Mouse (Mus musculus) right cerebral cortex, adult 18-20 months (tissue): Measurements from ENCODE around the gene Tgfbr3.
A peak's percentile ranks its signal among the peaks of the same experiment; 100 is the strongest.

Source experiments
- DNase-seq: peaks from one replicate; pipeline ENCODE4 v3.0.0; 2022; ENCODE audit warnings: mixed read lengths

The Tgfbr3 gene

DNA sequence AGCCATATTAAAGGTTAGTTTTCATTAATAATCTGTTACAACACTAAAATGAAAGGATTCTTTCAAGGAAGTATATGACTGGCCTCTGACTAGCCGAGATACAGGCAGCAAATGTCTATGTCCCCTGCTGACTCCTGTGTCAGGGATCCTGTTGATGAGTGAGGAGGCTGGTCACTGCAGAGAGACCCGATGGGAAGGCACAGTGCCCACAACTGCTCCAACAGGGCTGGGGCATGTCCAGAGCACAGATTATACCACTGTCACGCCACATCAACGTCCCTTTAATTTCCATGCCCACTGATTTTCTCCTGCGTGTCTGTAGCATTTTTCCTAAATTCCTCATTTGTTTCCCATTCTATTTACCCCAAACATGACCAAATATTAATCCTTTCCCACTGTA, 146.0 kb downstream of the Tgfbr3 start:
- no peak for DNase-seq

DNA sequence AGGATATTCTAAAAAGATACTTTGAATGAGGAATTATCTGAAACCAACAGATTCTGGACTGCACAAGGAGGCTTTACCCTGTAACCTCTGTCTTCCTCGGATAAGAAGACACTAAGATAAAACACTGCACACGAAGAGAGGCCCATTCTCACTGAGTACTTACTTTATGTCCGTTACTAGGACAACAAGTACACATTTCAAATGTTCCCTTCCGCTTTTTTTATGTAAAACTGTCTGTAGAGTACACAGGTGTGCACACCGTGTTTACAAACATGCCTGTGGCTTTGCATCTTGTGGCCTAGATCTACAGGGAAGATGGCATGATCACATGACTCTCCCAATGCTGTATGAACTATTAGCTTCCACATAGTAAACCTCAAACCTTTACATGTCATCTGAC, 146.6 kb downstream of the Tgfbr3 start:
- DNase-seq, result no peak

DNA sequence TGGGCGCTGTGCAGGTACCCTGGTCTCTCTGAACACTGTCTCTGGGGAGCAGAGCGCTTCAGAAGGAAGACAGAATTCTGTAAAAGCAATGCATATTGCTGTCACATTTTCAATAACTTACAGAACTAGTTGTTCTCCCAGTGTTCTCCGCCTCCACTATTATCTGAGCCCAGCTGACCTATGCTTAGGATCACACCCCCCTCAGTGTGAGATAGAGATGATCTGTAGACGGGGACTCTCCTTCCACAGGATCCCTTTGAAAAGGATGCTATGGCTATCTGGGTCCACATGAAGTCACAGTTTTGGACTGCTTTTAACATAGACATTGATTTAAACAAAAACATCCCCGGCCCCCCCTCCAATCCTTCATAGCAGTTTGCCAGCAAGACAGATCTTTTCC, 148.1 kb downstream of the Tgfbr3 start:
- DNase-seq, result no peak

DNA sequence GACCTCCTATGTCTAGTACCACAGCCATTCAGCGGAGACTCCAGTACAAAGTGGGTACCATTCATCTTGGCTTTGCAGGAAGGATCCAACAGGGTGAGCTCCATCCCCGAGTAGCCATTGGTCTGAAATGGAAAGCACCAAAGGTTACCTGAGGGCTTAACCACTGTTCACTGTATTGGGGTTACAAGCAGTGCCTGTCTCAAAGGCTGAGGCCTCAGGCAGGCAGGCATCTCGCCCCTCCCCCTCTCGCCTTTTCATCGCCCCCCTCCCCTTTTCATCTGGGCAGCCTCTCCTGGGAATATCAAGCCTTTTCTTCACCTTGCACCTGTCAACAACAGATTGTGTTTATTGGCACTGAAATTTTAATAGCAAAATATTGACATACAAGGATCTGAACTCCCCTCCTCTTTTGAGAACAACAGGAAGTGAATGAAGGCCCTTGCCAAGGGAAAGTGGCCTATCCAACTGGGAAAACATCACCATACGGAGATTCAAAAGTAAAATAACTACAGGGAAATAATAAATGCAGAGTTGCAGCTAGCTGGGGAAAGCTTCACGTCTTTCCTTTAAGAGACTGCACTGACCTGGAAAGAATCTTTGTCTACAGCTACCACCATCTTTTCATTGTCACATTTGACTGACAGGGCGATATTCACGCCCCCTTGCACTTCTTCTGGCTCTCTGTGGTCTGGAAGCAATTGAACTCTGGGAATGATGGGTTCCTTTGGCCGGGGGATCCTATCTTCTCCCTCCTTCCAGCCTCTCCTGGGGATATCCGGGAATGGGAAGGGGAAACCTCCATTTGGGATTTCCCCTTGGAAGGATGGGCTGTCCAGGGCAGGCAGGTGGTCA, 149.4 kb downstream of the Tgfbr3 start:
- DNase-seq, result no peak

DNA sequence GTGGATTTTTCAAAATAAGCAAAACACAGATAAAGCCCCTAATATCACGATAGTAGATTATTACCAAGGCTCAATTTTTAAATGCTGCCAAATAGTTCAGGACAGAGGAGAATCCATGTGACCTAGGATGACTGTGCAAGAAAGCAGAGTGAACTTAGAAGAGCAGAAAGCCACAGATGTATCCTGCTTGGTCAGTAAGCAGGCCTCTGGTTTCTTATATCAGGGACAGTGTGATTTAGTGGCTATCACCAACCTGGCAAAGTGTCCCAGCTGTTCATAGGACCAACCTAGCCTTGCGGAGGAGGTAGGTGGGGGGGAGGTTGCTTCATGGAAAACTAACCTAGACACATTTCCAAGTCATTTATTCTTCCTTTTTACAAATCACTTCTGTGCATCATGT, 156.1 kb downstream of the Tgfbr3 start:
- no peak for DNase-seq

DNA sequence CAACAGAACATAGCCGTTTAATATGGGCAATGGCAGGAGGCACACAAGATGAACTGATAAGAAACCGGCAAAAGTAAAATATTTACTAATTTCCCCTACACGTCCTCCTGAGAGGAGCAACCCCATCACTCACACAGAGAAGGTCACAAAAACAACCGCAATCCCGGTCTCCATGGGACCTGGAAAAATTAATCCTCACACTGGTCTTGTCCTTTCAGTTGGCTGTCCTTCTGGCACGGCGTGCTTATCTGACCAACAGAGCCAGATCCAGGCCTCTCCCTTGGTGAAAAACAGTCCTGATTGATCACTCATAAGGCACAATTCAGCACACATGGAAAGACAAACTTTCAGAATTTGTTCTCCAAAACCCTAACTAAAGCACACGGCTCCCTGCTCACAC, 157.2 kb downstream of the Tgfbr3 start:
- DNase-seq, result no peak

DNA sequence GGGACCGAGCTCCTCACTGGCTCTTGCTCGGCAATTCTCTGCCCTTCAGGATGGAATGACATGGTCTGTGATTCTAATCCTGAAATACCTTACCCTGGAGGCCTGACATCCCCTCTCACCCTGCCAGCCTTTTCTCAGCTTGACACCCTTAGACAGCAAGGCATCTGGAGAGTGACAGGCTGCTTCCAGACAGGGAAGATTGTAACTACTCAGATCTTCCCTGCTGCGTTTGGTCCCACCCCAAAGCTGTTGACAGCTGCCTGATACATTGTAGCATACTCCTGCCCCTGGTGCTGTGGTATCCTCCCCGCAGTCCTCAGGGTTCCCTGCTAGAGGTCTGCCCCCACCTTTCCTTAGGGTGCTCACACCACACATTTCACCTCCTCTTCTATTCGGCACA, 160.1 kb downstream of the Tgfbr3 start:
- no peak for DNase-seq

DNA sequence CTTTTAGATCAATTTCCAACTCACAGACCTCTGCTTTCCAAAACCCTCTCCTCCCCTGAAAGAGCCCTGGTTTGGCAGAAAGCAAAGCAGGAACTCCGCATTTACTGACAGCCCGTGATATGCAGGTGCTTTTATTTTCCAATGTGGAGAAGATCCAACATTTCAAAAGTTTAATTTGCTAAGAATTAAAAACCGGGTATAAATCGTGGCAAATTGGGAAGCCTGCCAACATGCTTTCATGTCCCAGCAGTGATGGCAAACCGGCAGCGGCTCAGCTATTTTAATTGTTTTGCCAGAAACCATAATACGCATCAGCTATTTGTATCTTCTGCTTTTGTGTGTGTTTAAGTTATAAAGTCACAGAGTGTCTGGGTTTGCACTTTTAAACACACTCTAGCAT, 162.9 kb downstream of the Tgfbr3 start:
- DNase-seq, result no peak

DNA sequence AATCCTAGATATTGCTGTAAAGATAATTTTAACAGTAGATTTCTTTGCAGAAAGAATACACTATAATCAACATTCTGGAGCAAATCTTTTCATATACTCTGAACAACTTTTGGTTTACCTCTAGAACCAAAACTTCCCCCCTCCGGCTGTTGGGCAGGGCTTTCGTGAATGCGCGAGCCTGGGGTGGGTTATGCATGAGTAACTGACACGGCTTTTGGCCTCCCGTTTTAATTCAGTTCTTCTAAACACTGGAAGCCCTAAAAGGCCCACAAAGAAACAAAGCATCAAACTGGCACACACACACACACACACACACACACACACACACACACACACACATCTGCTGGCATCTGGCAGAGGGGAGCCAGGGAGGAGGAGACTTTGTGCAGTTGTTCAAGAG, 164.3 kb downstream of the Tgfbr3 start:
- no peak for DNase-seq

DNA sequence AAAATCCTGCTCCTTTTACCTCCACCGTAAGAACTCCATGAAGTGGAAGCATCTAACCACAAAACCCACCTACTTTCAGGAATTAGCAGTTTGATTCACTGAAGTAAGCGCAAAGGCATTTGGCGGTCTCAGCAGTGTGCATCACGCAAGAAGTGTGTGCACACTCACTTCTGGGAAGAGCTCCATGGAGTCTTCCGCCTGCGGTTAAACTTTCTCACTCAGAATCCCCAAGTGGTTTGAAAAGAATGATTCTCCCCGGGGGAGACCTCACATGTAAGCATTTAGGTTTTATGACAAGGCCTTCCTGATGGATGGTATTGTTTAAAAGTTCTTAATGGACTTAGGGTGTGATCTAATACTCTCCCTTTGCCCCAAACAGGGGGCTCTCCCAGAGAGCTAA, 164.9 kb downstream of the Tgfbr3 start:
- DNase-seq, result no peak

DNA sequence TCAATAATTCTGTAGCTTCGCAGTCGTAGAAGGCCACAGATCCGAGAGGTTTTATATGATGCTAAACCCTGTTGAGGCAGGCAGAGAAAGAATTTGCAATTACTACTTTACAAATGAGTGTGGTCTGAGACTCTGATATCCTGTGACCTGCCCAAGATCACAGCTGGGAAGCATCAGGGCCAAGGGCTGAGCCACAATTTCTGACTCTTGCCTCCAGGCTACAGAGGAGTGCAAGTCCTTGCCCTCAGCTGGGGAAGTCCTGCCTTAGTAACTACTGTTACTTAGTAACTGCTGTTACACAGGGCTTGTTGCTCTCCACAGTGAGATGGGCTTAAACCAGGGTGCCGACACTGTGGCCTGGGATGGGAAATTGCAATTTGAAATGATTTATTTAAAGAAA, 166.8 kb downstream of the Tgfbr3 start:
- DNase-seq, result no peak

DNA sequence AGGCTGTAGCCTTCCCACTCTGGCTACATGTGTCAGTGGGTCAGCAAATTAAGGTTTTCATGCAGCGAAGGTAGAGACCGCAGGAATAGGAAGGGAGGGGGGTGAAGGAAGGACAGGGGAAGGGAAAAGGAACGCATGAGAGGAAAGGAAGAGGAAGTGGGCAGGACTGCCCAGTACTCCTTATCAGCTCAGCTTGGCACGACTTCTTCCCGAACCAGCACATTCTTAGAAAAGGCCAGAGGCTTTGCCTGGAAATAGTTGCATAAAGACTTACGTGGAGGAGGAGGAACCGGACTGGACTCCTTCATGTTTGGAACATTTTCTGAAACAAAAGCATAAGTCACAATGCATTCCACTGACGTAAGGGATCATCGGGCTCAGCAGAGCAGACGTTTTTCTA, 168.3 kb downstream of the Tgfbr3 start:
- DNase-seq, result no peak

DNA sequence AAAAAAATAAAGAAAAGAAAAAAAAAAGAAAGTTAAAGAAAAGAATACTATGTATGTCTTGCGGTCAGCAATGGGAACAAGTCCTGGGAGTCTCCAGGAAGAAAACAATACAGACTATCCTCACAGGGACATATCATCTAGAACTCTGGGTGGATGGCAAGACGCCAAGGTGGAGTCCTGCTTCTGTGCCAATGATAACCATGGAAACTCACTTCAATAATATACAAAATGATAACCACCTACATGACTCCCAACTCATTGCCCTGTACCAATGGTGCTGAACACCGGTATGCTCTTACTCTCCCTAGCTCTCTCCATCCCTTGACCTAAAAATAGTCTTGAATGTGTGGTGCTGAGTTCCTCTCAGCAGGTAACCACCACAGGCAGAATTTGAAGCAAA, 168.8 kb downstream of the Tgfbr3 start:
- DNase-seq, result no peak

DNA sequence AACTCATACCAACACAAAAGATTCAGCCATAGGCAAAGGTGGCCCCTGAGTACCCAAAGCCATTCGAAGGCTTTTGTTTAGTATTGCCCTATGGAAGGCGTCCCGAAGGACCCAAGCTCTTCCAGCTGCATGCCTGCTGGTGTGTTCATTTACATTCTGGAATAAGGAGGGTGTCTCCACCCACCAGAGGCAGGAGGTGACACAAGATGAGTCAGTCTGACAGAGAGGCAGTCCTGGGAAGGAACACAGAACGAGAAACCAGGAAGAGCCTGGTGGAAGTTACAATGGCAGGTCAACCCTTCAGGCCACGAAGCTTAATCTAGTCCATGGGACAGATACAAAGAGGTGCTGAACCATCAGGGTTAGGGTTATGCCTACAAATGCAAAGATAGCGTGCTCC, 169.5 kb downstream of the Tgfbr3 start:
- no peak for DNase-seq

DNA sequence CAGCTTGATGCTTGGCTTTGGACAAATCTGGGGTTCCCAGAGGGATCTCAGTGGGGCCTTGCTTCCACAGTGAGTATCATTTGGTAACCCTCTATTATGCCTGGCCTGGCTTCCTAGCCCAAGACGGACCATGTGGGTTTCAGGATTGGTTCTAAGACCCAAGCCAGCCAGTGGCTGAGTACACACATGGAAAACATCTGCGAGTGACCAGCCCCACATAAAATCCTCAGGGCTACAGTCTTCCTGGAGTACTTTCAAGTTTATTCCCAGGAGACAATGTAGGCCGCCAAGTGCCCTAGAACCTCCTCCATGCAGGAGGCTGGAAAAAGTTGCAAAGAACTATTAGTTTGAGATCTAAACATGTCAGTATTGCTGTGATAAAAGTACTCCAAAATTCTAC, 172.6 kb downstream of the Tgfbr3 start:
- DNase-seq, result no peak

DNA sequence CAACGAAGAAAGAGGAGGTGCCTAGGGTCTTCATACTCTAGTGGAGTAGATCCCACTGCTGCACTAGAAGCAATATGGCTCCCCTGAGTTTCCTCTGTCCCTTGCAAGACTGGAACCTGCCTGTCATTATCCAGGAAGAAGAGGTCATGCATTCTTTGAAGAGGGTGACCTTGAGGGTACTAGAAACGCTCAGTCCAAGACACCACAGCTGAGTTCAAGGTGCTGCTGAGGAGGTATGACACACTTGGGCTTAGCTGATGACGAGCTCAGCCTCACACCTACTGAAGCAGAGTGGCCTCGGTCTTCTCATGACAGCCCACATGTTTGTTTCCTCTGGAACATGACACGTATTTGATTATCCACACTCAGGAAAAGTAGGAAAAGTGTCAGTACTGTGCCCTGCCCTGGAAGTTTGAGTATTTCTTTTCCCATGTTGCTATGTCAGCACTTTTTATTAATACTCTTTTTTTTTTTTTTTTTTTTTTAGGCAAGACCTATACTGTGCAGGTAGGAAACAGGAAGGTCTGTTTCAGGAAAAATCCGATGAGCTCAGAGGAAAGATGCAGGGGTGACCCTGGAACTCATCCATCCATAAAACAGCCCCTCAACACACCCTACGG, 176.7 kb downstream of the Tgfbr3 start:
- DNase-seq, result no peak

DNA sequence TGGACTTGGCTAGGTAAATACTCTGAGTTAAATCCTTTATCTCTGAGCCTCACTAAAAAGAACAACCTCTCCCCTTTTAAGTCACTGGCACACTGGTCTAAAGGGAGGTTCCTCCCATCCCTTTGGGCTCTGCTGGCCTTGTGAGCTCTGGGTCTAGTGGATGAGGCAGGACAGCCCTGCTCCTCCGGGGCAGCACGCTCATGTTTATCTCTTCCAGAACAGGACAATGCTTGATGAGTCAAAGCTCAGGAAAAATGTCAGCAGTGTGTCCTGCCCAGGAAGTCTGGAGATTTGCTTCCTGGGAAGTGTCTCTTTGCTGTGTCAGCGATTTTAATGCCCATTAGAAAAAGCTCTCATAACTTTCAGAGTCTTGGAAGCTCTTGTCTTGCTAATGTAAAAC, 177.6 kb downstream of the Tgfbr3 start:
- DNase-seq, result no peak

DNA sequence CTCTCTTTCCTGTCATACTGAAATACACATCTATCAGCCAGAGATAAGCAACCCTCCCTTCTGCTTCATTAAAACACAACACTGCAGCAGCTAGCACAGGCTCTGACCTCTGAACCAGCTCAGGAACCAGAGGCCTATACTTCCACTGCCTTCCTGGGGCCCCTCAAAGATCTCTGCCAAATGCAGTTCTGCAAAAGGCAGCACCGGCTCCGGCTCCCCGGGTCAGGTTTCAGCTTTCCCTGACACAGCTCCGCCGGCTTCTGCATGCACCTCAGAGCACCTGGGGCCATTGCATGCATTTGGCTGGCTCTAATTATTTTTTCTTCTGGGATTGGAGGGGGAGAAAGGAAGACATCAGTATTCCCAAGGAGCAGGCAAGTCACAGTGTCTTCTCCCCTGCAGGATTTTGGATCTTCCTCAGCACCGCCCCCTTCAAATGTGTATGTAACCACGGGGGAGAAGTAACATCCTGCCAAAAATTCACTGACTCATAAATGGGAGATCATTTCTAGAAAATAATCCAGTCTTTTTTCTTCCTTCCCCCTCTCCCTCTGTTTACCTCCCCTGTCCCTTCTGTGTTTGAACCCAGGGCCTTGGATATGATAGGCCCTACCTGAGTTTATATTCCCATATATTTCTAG, 178.4 kb downstream of the Tgfbr3 start:
- DNase-seq, result peak; percentile 49

DNA sequence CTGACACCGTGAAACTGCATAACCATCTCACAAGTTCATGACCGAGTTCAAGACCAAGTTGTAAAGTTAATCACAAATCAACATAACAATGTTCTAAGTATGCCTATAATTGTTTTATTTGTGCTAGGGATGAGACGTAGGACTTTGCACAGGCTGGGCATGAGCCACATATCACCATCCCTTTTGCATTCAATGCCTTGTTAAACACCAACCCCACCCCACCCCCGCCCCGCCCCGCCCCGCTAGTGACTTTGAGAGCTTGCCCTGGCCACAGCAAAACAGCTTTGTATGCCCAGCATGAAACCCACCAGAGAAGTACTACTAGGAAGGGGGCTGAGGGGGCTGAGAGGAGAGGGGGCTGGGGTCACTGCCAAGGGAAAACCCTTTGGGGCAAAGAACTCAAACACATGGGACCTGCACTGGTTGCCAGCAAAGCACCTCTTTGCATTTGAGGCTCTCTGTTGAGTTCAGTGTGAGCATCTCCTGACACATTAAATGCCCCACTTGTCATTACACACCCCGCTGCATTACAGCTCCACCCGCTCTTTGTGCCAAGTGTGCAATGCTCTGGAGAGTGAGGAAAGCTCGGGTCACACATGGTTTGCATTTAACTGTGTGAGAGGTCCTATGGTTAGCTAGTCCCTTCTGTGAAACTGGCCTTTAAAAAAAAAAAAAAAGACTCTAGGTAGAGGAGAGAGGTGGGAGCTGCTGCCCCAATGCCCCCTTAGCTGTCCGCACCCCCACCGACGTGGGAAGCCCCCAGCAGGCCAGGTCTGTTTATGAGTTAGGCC, 179.1 kb downstream of the Tgfbr3 start:
- no peak for DNase-seq

DNA sequence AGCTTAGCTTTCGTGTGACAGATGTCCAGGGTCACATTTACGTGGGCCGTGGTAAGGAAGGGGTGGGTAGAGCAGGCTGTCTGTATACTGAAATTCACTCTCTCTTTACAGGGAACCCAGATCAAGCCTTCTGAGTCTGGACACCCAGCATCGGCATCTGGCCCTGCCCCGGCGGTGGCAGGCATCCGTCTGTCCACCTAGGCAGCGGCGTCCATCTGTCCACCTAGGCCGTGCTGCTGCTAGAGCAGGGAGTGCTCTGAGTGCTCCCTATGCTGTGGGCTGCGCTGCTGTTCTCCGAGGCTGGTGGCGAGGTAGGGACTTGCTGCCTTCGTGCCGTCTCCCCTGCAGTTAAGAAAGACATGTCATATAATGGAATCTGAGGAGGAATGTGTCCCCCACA, 180.0 kb downstream of the Tgfbr3 start:
- no peak for DNase-seq

DNA sequence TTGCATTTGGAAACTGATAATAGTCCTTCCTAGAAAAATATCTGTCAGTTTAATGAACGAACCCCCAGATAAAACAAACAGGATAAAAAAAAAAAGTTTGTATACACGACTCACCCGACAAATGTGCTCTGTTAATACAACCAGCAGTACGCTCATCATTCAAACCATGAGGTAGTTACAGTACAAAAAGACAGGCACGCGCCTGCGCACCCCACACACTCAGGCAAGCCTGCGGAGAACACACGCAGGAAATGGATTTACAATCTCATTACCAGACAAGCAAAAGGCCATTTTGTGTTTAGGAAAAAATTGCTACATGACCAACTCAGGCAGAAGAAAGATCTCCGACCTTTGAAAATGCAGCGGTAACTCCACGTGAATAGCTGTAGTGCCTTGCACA, 182.6 kb downstream of the Tgfbr3 start:
- DNase-seq, result no peak

DNA sequence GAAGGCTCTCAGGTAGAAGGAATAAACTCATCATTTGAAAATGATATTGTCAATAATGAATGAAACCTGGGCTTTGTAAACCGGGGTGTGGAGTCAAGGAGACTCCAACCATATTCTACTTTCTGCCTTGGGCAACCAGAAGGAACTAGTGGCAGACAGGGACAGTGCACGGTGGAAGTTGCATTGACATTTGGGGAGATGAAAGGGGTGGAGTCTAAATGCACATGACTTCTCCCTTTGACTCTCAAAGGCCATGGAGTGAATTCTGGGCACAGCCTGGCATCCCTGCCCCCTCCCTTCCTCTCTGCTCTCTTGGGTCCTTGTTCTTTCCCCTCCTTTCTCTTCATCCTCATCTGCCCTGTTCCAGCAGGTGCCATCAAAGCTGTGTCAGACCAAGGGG, 183.3 kb downstream of the Tgfbr3 start:
- DNase-seq, result no peak

DNA sequence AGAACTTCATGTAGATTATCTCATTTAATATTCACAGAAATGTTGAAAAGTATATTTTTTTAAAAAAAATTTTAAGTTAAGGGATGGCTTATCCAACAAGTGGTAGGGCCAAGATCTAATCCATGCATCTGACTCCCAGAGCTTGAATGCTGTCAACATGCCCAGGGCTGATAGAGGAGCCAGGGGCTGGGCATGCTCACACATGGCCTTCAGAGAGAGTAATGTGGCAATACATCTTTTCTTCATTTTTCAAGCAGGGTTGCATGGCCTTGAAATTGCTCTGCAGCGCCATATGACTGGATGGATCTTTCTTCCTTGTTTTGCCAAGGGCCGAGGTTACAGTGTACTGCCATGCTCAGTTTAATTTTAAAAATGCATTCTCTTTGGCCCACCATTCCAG, 185.8 kb downstream of the Tgfbr3 start:
- DNase-seq, result no peak

DNA sequence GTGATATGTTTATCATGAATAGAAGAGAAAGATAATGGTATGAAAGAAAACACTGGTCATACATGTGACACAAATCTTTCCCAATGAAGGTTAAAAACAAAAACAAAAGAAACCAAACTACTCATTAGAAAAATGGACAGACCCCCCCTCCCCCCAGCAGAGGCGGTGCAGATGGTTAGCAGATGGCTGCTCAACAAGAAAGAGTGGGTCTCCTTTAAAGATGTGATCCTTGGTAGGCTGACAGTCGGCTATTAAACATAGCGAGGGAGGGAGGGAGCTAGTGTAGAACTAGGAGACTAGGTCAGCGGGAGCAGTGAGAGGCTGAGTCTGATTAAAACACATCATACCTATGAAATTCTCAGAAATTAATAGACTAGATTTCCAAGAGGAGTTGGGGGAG, 186.5 kb downstream of the Tgfbr3 start:
- no peak for DNase-seq
